Mouse (Mus musculus) liver, embryonic 14.5 days (tissue): Measurements from ENCODE around the gene Olfr805. TPM values are rescaled to one million over a fixed set of nuclear protein-coding genes. Genes with fewer than 3 reads are reported as not detected.

Experiments used
- ATAC-seq: fragments of 200-750 bp; cut with Nextera tagmentation; 2 replicates; pipeline ENCODE4 v1.8.0; 2017; ENCODE audit warnings: moderate number of reproducible peaks, mild to moderate bottlenecking, moderate library complexity; ENCODE audit not compliant: insufficient read depth
- DNase-seq, 3 experiments: peaks; one replicate each; pipeline ENCODE4 v3.0.0-alpha.2; 2012 to 2013; ENCODE audit warnings: low read depth in 3 of 3, low spot score in 3 of 3
- H3K27ac ChIP-seq: fragments of 300-500 bp; sonication (generic); 2 replicates; pipeline ENCODE4 v1.5.1; 2014; ENCODE audit warnings: moderate library complexity, mild to moderate bottlenecking, control low read depth, inconsistent platforms
- H3K27me3 ChIP-seq: fragments of 300-500 bp; sonication (generic); 2 replicates; pipeline ENCODE4 v1.6.1; 2014; ENCODE audit warnings: mild to moderate bottlenecking, low read length, moderate library complexity; ENCODE audit not compliant: control insufficient read depth, insufficient read depth
- H3K36me3 ChIP-seq: fragments of 300-500 bp; sonication (generic); replicated peaks from 2 replicates; pipeline ENCODE4 v1.6.1; 2014; ENCODE audit warnings: low read depth; ENCODE audit not compliant: control insufficient read depth, insufficient read depth
- H3K4me1 ChIP-seq, 2 experiments: fragments of 200-500 bp in 1 of 2; fragments of 300-500 bp in 1 of 2; sonication (generic) in 1 of 2; replicated peaks; 2 replicates each; pipeline ENCODE4 v1.6.1; 2012 to 2014; ENCODE audit warnings: antibody characterized with exemption in 1 of 2, inconsistent platforms in 1 of 2, low read length in 1 of 2; ENCODE audit not compliant: control insufficient read depth in 2 of 2, insufficient read depth in 2 of 2
- H3K4me2 ChIP-seq: fragments of 300-500 bp; sonication (generic); 2 replicates; pipeline ENCODE4 v1.6.1; 2014; ENCODE audit warnings: low read depth, mild to moderate bottlenecking, control low read depth, moderate library complexity
- H3K4me3 ChIP-seq, 2 experiments: fragments of 200-500 bp in 1 of 2; fragments of 300-500 bp in 1 of 2; sonication (generic) in 1 of 2; 2 replicates each; pipeline ENCODE4 v1.5.1; 2012 to 2014; ENCODE audit warnings: low read depth in 2 of 2, low read length in 2 of 2, mild to moderate bottlenecking in 2 of 2, control low read depth in 1 of 2, inconsistent platforms in 1 of 2, moderate library complexity in 1 of 2; ENCODE audit not compliant: insufficient read depth in 1 of 2
- H3K9ac ChIP-seq: fragments of 300-500 bp; sonication (generic); replicated peaks from 2 replicates; pipeline ENCODE4 v1.6.1; 2014; ENCODE audit warnings: mild to moderate bottlenecking, control low read depth, moderate library complexity
- H3K9me3 ChIP-seq: fragments of 300-500 bp; sonication (generic); 2 replicates; pipeline ENCODE4 v1.6.1; 2016; ENCODE audit warnings: low read length, mixed read lengths; ENCODE audit not compliant: control insufficient read depth
- CTCF ChIP-seq: IDR thresholded peaks from 2 replicates; pipeline ENCODE4 v1.5.1; 2016; ENCODE audit warnings: antibody characterized with exemption, low read depth, control low read depth
- EP300 ChIP-seq: IDR thresholded peaks from 2 replicates; pipeline ENCODE4 v1.6.1; 2016; ENCODE audit warnings: antibody characterized with exemption, low read depth
- WGBS: fragments of 180-500 bp; shearing (Covaris S2); extraction: QIAGEN DNeasy Blood & Tissue Kit; methylation state at CpG from one replicate; pipeline ENCODE4 v1.1.7; 2014; ENCODE audit not compliant: insufficient replicate concordance; 5-methylcytosine and 5-hydroxymethylcytosine counted together
- polyA plus RNA-seq, 2 experiments: library from polyadenylated mRNA; depleted of rRNA in 1 of 2; stranded (reverse) in 1 of 2; unstranded in 1 of 2; fragments of >200 nt; fragmentation: Nextera tagmentation in 1 of 2; extraction: Ambion mirVana in 1 of 2; gene quantifications; 2 replicates each; pipeline versions ENCODE4 v1.2.1 to v1.2.3; 2012 to 2014

Gene Olfr805
- polyA plus RNA-seq (2012; rRNA removed) (not detected in 2 replicates), polyA plus RNA-seq (2014; fragmentation: Nextera tagmentation; extraction: Ambion mirVana) (not detected in 2 replicates)

DNA sequence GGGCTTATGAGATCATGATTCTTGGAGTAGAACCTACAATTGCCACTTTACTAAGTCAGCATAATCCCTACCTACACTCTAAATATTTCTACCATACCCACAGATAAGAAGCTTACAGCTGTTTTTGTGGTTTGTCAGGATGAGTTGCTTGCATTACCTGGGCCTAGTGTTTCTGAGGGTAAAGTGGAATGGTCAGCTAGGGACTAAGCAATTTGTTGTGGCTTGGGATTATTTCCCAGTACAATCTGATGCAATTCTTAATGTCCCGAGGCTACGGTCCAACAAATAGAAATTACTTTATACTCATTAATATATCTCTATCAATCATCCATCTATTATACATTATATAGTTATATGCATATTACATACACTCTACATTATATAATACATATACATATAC is at the start of gene Olfr805:
TSS of gene Olfr805 (minus strand) at position 101 of the 400 bp plus-strand sequence.
- 82% methylated on average over 2 of the region's 2 CpGs for WGBS
- DNase-seq (no peak), ATAC-seq (no peak)
- Histone ChIP-seq H3K4me2 (no peak within 1 kb of the TSS), H3K9ac (no peak within 1 kb of the TSS), H3K4me1 (no peaks in the 10 kb centered on the region), H3K9me3 (no peaks in the 10 kb centered on the region), H3K36me3 (no peaks in the 10 kb centered on the region), H3K4me3 (no peak within 1 kb of the TSS), H3K27me3 (no peaks in the 10 kb centered on the region), H3K27ac (no peak within 1 kb of the TSS)
- TF ChIP-seq EP300 (no peak), CTCF (no peak)

DNA sequence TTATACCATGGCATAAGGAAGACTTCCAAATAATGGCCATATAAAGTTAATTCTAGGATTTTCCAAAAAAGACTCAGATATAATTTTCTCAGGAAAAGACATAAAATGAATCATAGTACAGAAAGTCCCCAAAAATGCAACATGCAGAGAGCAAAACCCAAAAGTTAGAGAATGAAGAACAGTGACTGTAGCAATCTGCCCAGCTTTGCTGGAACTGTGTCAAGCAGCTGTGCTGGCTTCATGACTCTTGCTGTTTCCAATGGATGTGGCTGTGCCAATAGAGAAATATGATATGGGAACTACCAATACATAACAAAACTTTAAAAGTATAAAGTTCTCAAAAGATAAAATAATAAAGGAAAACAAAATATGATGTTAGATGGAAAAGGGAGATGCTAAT is 48.9 kb upstream of the Olfr805 start:
- ATAC-seq (no peak), DNase-seq (no peak)
- no peaks in the 10 kb centered on the region for H3K4me1 ChIP-seq
- H3K9me3 ChIP-seq: no peaks in the 10 kb centered on the region
- no peak overlapping the region for H3K27ac ChIP-seq
- H3K9ac ChIP-seq: no peak overlapping the region
- no peaks in the 10 kb centered on the region for H3K36me3 ChIP-seq
- no peaks in the 10 kb centered on the region for H3K27me3 ChIP-seq
- no peak for TF ChIP-seq EP300
- no peak for TF ChIP-seq CTCF
- H3K4me2 ChIP-seq: no peak overlapping the region
- no peak overlapping the region for H3K4me3 ChIP-seq

DNA sequence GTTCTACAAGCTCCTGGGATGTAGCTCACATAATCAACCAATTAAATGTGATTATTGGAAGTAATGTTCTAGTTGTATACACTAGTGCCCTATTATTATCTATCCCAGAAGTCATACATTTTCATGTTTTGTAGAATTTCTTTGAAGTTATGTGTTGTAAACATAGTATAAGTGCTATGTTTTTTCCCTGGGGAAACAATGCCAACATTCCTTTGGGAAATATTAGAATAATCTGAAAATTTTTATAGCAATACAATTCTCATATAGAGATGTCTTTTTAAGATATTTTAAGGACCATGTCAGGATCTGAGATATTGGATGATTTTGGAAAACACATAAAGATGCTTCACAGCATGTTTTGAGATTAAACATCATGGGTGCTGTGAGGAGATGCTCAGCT is 45.2 kb upstream of the Olfr805 start, which contains the start of gene Olfr809:
TSS of gene Olfr809 (plus strand) at position 301 of the 400 bp plus-strand sequence.
- TF ChIP-seq EP300: no peak
- no peak for TF ChIP-seq CTCF
- Histone ChIP-seq H3K9me3 (no peaks in the 10 kb centered on the region), H3K27ac (no peak within 1 kb of the TSS), H3K27me3 (no peaks in the 10 kb centered on the region), H3K4me3 (no peak within 1 kb of the TSS), H3K9ac (no peak within 1 kb of the TSS), H3K36me3 (no peaks in the 10 kb centered on the region), H3K4me2 (no peak within 1 kb of the TSS), H3K4me1 (no peaks in the 10 kb centered on the region)
- no peak for ATAC-seq
- DNase-seq: no peak

DNA sequence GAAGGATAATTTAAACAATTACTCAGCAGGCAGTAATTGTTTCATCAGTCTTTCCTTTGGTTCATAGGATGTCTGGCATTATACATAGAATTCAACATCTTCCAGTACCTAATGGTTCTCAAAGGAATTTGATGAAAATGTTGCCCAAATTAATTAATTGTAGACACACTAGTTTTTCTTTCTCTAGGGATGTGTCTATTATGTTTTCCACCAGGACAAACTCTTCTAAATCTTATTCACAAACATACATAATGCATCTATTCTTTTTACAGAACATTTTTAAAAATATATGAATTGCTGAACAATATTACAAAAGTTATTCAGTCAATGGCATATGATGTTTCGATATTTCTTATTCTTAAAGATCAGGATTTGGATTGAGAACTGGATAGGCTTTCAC is 36.0 kb upstream of the Olfr805 start, which contains the start of gene Olfr808:
TSS of gene Olfr808 (plus strand) at position 301 of the 400 bp plus-strand sequence.
- Histone ChIP-seq H3K4me2 (no peak within 1 kb of the TSS), H3K36me3 (no peaks in the 10 kb centered on the region), H3K4me1 (no peaks in the 10 kb centered on the region), H3K9ac (no peak within 1 kb of the TSS), H3K9me3 (no peaks in the 10 kb centered on the region), H3K27me3 (no peaks in the 10 kb centered on the region), H3K4me3 (no peak within 1 kb of the TSS), H3K27ac (no peak within 1 kb of the TSS)
- ATAC-seq (no peak), DNase-seq (no peak)
- WGBS: 57% methylated on average over 1 of the region's 1 CpGs
- TF ChIP-seq CTCF (no peak), EP300 (no peak)

DNA sequence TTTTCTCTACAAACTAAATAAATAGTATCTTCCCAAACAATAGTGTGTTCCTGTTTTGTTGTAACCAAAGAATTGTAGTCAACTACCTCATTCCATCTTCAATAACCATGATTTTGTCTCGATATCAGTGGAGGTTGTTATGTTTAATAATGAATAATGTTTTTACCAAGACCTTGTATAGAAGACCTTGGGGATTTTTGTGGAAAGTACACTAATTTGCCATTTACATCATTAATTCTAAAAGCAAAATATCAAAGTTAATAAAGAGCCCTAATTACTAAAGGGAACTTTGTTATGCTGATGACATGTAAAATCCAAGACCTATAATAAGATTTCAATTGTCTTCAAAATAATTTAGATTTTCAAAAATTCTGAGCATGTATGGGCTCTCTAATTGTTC is 28.5 kb upstream of the Olfr805 start, which contains the start of gene Olfr807:
TSS of gene Olfr807 (minus strand) at position 101 of the 400 bp plus-strand sequence.
- Histone ChIP-seq H3K9ac (no peak within 1 kb of the TSS), H3K4me1 (no peaks in the 10 kb centered on the region), H3K4me2 (no peak within 1 kb of the TSS), H3K27ac (no peak within 1 kb of the TSS), H3K36me3 (no peaks in the 10 kb centered on the region), H3K9me3 (no peaks in the 10 kb centered on the region), H3K4me3 (no peak within 1 kb of the TSS), H3K27me3 (no peaks in the 10 kb centered on the region)
- no peak for TF ChIP-seq CTCF
- no peak for ATAC-seq
- DNase-seq: no peak
- 58% methylated on average over 1 of the region's 1 CpGs for WGBS
